Mouse (Mus musculus) gastrocnemius, postnatal 4 days (tissue): ENCODE measurements around the gene Fkrp. TPM values are rescaled to one million over a fixed set of nuclear protein-coding genes. Genes with fewer than 3 reads are reported as not detected.

Experiments used
- total RNA-seq, 2 experiments: library from RNA; stranded (reverse); gene quantifications; 2 replicates each; pipeline ENCODE4 v1.2.3; 2021

Gene Fkrp
- total RNA-seq, 2 experiments from 2014 or later: 22.7 to 22.9 TPM

Other genes with a start within 250 kb of the Fkrp start
- 10 to 100 TPM; 50.1 to 54.6 TPM for gene Arhgap35, start 201.7 kb downstream of the Fkrp start, total RNA-seq
- gene Ceacam15, start 141.0 kb downstream of the Fkrp start, total RNA-seq: not detected
- gene Ceacam9, start 94.8 kb downstream of the Fkrp start, total RNA-seq: not detected
- gene Ap2s1, start 78.3 kb downstream of the Fkrp start, total RNA-seq: 100 to 1,000 TPM in 1 of 2 experiments, 10 to 100 TPM in 1; 86.6 to 106 TPM
- gene Slc1a5, start 35.4 kb downstream of the Fkrp start, total RNA-seq: 10 to 100 TPM; 51.8 to 55.1 TPM
- gene Strn4, start 843 bp downstream of the Fkrp start, total RNA-seq: 10 to 100 TPM; 66.6 to 78.7 TPM
- gene Prkd2, start 26.2 kb upstream of the Fkrp start, total RNA-seq: 10 to 100 TPM; 16.8 to 17.4 TPM
- gene Dact3, start 58.6 kb upstream of the Fkrp start, total RNA-seq: 10 to 100 TPM; 17.8 to 19.0 TPM
- gene Gng8, start 75.1 kb upstream of the Fkrp start, total RNA-seq: 1 to 10 TPM; 2.6 TPM
- gene Ptgir, start 89.8 kb upstream of the Fkrp start, total RNA-seq: 1 to 10 TPM; 2.6 to 3.3 TPM
- 100 to 1,000 TPM; 189 to 234 TPM for gene Calm3, start 107.4 kb upstream of the Fkrp start, total RNA-seq
- gene Pnmal2, start 128.0 kb upstream of the Fkrp start, total RNA-seq: 10 to 100 TPM; 48.6 to 49.6 TPM
- under 1 TPM in 1 of 2 experiments, not detected in 1; 0.16 TPM for gene Pnmal1, start 142.9 kb upstream of the Fkrp start, total RNA-seq
- gene Gm42372, start 166.4 kb upstream of the Fkrp start, total RNA-seq: under 1 TPM in 1 of 2 experiments, not detected in 1; 0.05 TPM
- 10 to 100 TPM; 32.5 to 33.4 TPM for gene Ccdc8, start 176.0 kb upstream of the Fkrp start, total RNA-seq
- gene Ppp5c, start 211.2 kb upstream of the Fkrp start, total RNA-seq: 10 to 100 TPM; 72.9 to 84.4 TPM
- 1 to 10 TPM; 6.6 to 8.1 TPM for gene Hif3a, start 245.7 kb upstream of the Fkrp start, total RNA-seq